Mouse (Mus musculus) CH12.LX (cell line): ENCODE measurements around the gene Cecr2. TPM values are rescaled to one million over a fixed set of nuclear protein-coding genes. Genes with fewer than 3 reads are reported as not detected.

Experiments used
- DNase-seq: peaks from one replicate; pipeline ENCODE4 v3.0.0-alpha.2; 2013; ENCODE audit errors: extremely low read depth
- H3K27ac ChIP-seq: 2 replicates; pipeline ENCODE4 v1.5.1; 2012; ENCODE audit warnings: low read depth, mild to moderate bottlenecking, control low read depth, moderate library complexity; ENCODE audit not compliant: insufficient read depth
- H3K27me3 ChIP-seq: replicated peaks from 2 replicates; pipeline ENCODE3; 2012; ENCODE audit warnings: inconsistent platforms
- H3K36me3 ChIP-seq, 2 experiments: replicated peaks in 1 of 2; 2 replicates each; pipeline versions ENCODE3 to v1.6.1; 2012; ENCODE audit warnings: inconsistent platforms in 1 of 2, low read length in 1 of 2, mild to moderate bottlenecking in 1 of 2, mixed read lengths in 1 of 2, moderate library complexity in 1 of 2; ENCODE audit not compliant: control insufficient read depth in 1 of 2, insufficient read depth in 1 of 2
- H3K4me1 ChIP-seq, 2 experiments: 2 replicates each; pipeline ENCODE4 v1.6.1; 2012; ENCODE audit warnings: inconsistent platforms in 1 of 2, moderate library complexity in 1 of 2; ENCODE audit not compliant: insufficient read depth in 2 of 2, control insufficient read depth in 1 of 2
- H3K4me2 ChIP-seq: 2 replicates; pipeline ENCODE4 v1.6.1; 2012; ENCODE audit warnings: low read depth, mild to moderate bottlenecking, control low read depth; ENCODE audit not compliant: poor library complexity, insufficient read depth, severe bottlenecking
- H3K4me3 ChIP-seq, 3 experiments: fragments of 150-350 bp in 1 of 3; sonication (generic) in 1 of 3; replicated peaks in 1 of 3; 2 replicates each; pipeline versions ENCODE3 to v1.5.1; 2011 to 2012; ENCODE audit warnings: low read depth in 2 of 3, low read length in 2 of 3, mild to moderate bottlenecking in 2 of 3, moderate library complexity in 2 of 3, control low read depth in 1 of 3, improper control_type of control experiment in 1 of 3, inconsistent platforms in 1 of 3, mixed read lengths in 1 of 3; ENCODE audit not compliant: poor library complexity in 1 of 3
- H3K79me2 ChIP-seq: replicated peaks from 2 replicates; pipeline ENCODE4 v1.6.1; 2012; ENCODE audit warnings: mild to moderate bottlenecking, moderate library complexity; ENCODE audit not compliant: control insufficient read depth, poor library complexity, insufficient read depth, severe bottlenecking; ENCODE audit errors: extremely low read depth
- H3K9ac ChIP-seq: 2 replicates; pipeline ENCODE4 v1.6.1; 2012; ENCODE audit warnings: low read depth, mild to moderate bottlenecking, control low read depth, moderate library complexity; ENCODE audit not compliant: insufficient read depth
- H3K9me3 ChIP-seq: replicated peaks from 2 replicates; pipeline ENCODE3; 2012; ENCODE audit warnings: low read length, inconsistent platforms, mixed read lengths
- BHLHE40 ChIP-seq: IDR thresholded peaks from 2 replicates; pipeline ENCODE4 v1.6.1; 2011; ENCODE audit warnings: mild to moderate bottlenecking, low read depth, low read length, improper control_type of control experiment
- ELF1 ChIP-seq: IDR thresholded peaks from 2 replicates; pipeline ENCODE4 v1.6.1; 2014; ENCODE audit warnings: low read depth, mild to moderate bottlenecking, inconsistent platforms, low read length, improper control_type of control experiment
- ETS1 ChIP-seq: conservative IDR thresholded peaks from 2 replicates; pipeline ENCODE4 v1.6.1; 2012; ENCODE audit warnings: low read depth, mild to moderate bottlenecking, inconsistent platforms, low read length, improper control_type of control experiment, moderate library complexity
- JUN ChIP-seq: IDR thresholded peaks from 2 replicates; pipeline ENCODE4 v1.6.1; 2011; ENCODE audit warnings: low read depth, mild to moderate bottlenecking, low read length, improper control_type of control experiment, moderate library complexity; ENCODE audit not compliant: insufficient read depth
- KAT2A ChIP-seq: IDR thresholded peaks from 2 replicates; pipeline ENCODE4 v1.6.1; 2012; ENCODE audit warnings: low read length, improper control_type of control experiment, inconsistent platforms; ENCODE audit not compliant: insufficient replicate concordance
- MAFK ChIP-seq: IDR thresholded peaks from 2 replicates; pipeline ENCODE4 v1.6.1; 2011; ENCODE audit warnings: low read length, improper control_type of control experiment; ENCODE audit not compliant: insufficient replicate concordance
- MAX ChIP-seq: IDR thresholded peaks from 2 replicates; pipeline ENCODE4 v1.6.1; 2011; ENCODE audit warnings: low read length, improper control_type of control experiment
- MEF2A ChIP-seq: IDR thresholded peaks from 2 replicates; pipeline ENCODE4 v1.6.1; 2014; ENCODE audit warnings: low read depth, mild to moderate bottlenecking, inconsistent platforms, low read length, improper control_type of control experiment, borderline replicate concordance
- NELFE ChIP-seq: IDR thresholded peaks from 2 replicates; pipeline ENCODE4 v1.6.1; 2011; ENCODE audit warnings: low read depth, low read length, improper control_type of control experiment
- NRF1 ChIP-seq: IDR thresholded peaks from 2 replicates; pipeline ENCODE4 v1.6.1; 2014; ENCODE audit warnings: low read depth, mild to moderate bottlenecking, inconsistent platforms, low read length, improper control_type of control experiment, moderate library complexity
- PAX5 ChIP-seq: IDR thresholded peaks from 2 replicates; pipeline ENCODE4 v1.6.1; 2012; ENCODE audit warnings: low read length, inconsistent platforms, mixed read lengths
- POLR2AphosphoS2 ChIP-seq: IDR thresholded peaks from 2 replicates; pipeline ENCODE4 v1.6.1; 2011; ENCODE audit warnings: low read depth, low read length, improper control_type of control experiment
- RAD21 ChIP-seq: IDR thresholded peaks from 2 replicates; pipeline ENCODE4 v1.6.1; 2011; ENCODE audit warnings: low read depth, mild to moderate bottlenecking, low read length, improper control_type of control experiment, moderate library complexity
- RCOR1 ChIP-seq: conservative IDR thresholded peaks from 2 replicates; pipeline ENCODE4 v1.6.1; 2012; ENCODE audit warnings: low read depth, mild to moderate bottlenecking, inconsistent platforms, low read length, improper control_type of control experiment
- SMC3 ChIP-seq: IDR thresholded peaks from 2 replicates; pipeline ENCODE4 v1.6.1; 2011; ENCODE audit warnings: low read depth, low read length, improper control_type of control experiment
- TBP ChIP-seq: conservative IDR thresholded peaks from 2 replicates; pipeline ENCODE4 v1.6.1; 2011; ENCODE audit warnings: low read depth, low read length, improper control_type of control experiment
- ZKSCAN1 ChIP-seq: IDR thresholded peaks from 2 replicates; pipeline ENCODE4 v1.6.1; 2012; ENCODE audit warnings: low read depth, inconsistent platforms, low read length, improper control_type of control experiment, borderline replicate concordance
- ZNF384 ChIP-seq: IDR thresholded peaks from 2 replicates; pipeline ENCODE4 v1.6.1; 2012; ENCODE audit warnings: low read depth, low read length, improper control_type of control experiment, inconsistent platforms
- dilution Hi-C: fragments of 300-500 bp; cut with MboI; formaldehyde crosslinking; loops from 2 replicates; pipeline ENCODE4 v1.14.3; 2020; ENCODE audit warnings: low sequenced_read_pairs; ENCODE audit not compliant: extremely low pct_unique_long_range_greater_than_20kb, extremely low pct_ligation_motif_present
- in situ Hi-C: fragments of 300-500 bp; cut with MboI; formaldehyde crosslinking; loops from 3 replicates; pipeline ENCODE4 v1.14.3; 2019; ENCODE audit warnings: low sequenced_read_pairs, low pct_ligation_motif_present, low pct_unique_long_range_greater_than_20kb, mixed read lengths
- polyA plus RNA-seq: library from polyadenylated mRNA; unstranded; fragments of >175 nt; gene quantifications from 2 replicates; pipeline ENCODE4 v1.2.1, GENCODE M21; 2012; ENCODE audit warnings: low read depth; ENCODE audit not compliant: insufficient read length
- total RNA-seq, 2 experiments: library from RNA; depleted of rRNA; stranded (reverse); fragments of 300-350 nt in 1 of 2; fragments of >200 nt in 1 of 2; gene quantifications; 2 replicates each; pipeline ENCODE4 v1.2.3; 2012 to 2014

Gene Cecr2
- total and polyA plus RNA-seq, 3 experiments: 6.6 to 15.0 (median 12.5) TPM

- dilution Hi-C loops: no loop called here
- Histone ChIP-seq H3K36me3 (peaks cover 0 to 2% of the 10 kb centered on the region in 2 experiments), H3K9me3 (no peaks in the 10 kb centered on the region), H3K27me3 (no peaks in the 10 kb centered on the region), H3K79me2 (peaks cover 70% of the 10 kb centered on the region), H3K4me3 (no peak overlapping the region), H3K4me2 (no peak overlapping the region), H3K4me1 (peaks cover 2 to 13% of the 10 kb centered on the region in 2 experiments; a peak in 2 of 4 replicates), H3K27ac (no peak overlapping the region), H3K9ac (no peak overlapping the region)
- in situ Hi-C loops: no loop called here
- no peak for DNase-seq
- TF ChIP-seq ELF1: no peak
- TF ChIP-seq PAX5: no peak
- TF ChIP-seq NRF1: no peak
- no peak for TF ChIP-seq ZKSCAN1
- TF ChIP-seq MEF2A: no peak
- no peak for TF ChIP-seq POLR2AphosphoS2
- TF ChIP-seq KAT2A: no peak
- no peak for TF ChIP-seq RCOR1
- TF ChIP-seq ZNF384: no peak
- TF ChIP-seq MAX: no peak
- no peak for TF ChIP-seq RAD21
- TF ChIP-seq ETS1: no peak
- TF ChIP-seq TBP: no peak
- TF ChIP-seq SMC3: no peak
Observed at GRCm38 (mm10) chr6:120683351-120683750, 17.2 kb downstream of the Cecr2 start.

- dilution Hi-C loops: no loop called here
- H3K27ac ChIP-seq: no peak overlapping the region
- no peaks in the 10 kb centered on the region for H3K27me3 ChIP-seq
- H3K4me2 ChIP-seq: no peak overlapping the region
- no peak for DNase-seq
- no peak overlapping the region for H3K9ac ChIP-seq
- in situ Hi-C loops: no loop called here
- TF ChIP-seq MEF2A (no peak), BHLHE40 (no peak), JUN (no peak), KAT2A (no peak), POLR2AphosphoS2 (no peak), NELFE (no peak), MAFK (no peak), ZKSCAN1 (no peak)
- H3K36me3 ChIP-seq: peaks cover 0 to 2% of the 10 kb centered on the region in 2 experiments
- peaks cover 2 to 13% of the 10 kb centered on the region in 2 experiments; a peak in 2 of 4 replicates for H3K4me1 ChIP-seq
- peaks cover 63% of the 10 kb centered on the region for H3K79me2 ChIP-seq
- no peaks in the 10 kb centered on the region for H3K9me3 ChIP-seq
- no peak overlapping the region for H3K4me3 ChIP-seq
Observed at GRCm38 (mm10) chr6:120684750-120685149, 18.6 kb downstream of the Cecr2 start.
